Mouse (Mus musculus) left cerebral cortex, adult 6 months (tissue): ENCODE results near the gene Cbfa2t3. TPM values are rescaled to one million over a fixed set of nuclear protein-coding genes. Genes with fewer than 3 reads are reported as not detected.

Source experiments
- long read RNA-seq, 2 experiments: library from polyadenylated mRNA; unstranded; transcript quantifications; one replicate each; pipeline ENCODE4 v2.0.0; 2019 to 2020
- polyA plus RNA-seq: library from polyadenylated mRNA; unstranded; fragments of <200 nt; fragmentation: Nextera tagmentation; gene quantifications from 2 replicates; pipeline ENCODE4 v1.2.3, GENCODE M21; 2021

Gene Cbfa2t3
- 3.6 and 4.5 TPM in 2 replicates for polyA plus RNA-seq
- long read RNA-seq, experiment 1, partial matches to known transcripts: 13 of 19 reads
- long read RNA-seq, experiment 1, other reads (novel, unspliced or antisense): 3 of 19 reads
- long read RNA-seq, experiment 2, partial matches to known transcripts: 5 of 15 reads
- long read RNA-seq, experiment 2, other reads (novel, unspliced or antisense): 10 of 15 reads

GRCm38 (mm10) chr8:122699005-122699492 is at the start of gene Cbfa2t3:
Cbfa2t3 (minus strand) TSS chr8:122699109.

DNA sequence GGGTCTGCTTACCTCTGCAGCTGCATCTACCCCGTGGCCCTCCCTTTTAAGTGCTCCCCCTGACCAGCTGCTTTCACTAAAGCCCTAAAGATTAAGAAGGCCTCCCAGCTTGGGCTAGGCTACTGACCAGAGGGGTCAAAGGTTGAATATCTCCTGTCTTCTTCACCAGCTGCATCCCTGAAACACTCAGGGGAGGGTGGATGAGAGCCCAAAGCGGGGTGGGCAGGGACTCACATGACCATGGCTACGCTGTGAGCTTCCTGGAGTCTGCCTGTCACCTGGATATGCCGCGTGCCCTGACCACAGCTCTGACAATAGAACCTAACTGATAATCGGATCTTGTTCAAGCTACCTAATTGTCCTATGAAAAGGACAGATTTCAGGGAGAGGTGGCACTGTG is 76.2 kb downstream of the Cbfa2t3 start, which contains the start of gene Pabpn1l:
Gene Pabpn1l, minus strand, starts transcription at position 13 of the 400 bp plus-strand sequence.

DNA sequence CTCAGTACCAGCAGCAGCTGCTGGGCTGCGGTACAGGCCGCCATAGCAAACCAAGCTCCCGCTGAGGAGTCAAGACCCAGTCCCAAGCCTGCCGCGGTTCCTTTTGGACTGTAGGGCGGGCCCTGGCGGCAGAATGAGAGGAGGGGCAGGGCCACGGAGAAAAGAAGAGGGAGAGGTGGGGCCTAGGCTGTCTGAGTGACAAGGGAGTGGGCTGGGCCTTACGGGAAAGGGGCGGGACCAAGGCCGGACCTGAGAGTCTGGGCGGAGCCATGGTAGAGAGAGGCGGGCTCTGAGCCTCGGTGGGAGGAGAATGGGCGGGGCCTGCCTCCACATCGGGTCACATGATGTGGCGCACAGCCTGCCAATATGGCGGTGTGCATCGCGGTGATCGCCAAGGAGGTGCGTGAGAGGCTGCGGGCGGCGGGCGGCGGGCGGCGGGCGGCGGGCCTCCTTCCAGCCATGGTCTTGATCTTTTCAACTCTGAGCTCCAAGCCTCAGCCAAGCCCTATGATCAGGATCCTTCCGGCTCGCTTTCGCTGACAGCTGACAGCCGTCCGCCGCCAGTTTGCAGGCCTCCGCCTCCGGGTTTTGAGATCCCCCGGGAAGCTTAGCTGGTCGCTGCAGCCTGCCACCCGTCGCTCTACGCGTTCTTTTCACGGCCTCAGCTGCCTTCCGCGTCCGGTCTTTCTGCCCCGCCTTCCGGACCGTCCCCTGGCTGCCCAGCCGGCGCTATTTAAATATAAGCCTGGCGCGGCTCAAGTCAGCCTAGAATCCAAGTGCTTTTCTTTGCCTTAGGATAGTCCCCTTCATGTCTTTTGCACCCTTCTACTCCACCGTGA is 87.4 kb downstream of the Cbfa2t3 start, which contains the start of the genes Galns and Trappc2l:
Gene Galns, minus strand, starts transcription at position 169 of the 839 bp plus-strand sequence.
Gene Trappc2l, plus strand, starts transcription at position 346 of the 839 bp plus-strand sequence.

DNA sequence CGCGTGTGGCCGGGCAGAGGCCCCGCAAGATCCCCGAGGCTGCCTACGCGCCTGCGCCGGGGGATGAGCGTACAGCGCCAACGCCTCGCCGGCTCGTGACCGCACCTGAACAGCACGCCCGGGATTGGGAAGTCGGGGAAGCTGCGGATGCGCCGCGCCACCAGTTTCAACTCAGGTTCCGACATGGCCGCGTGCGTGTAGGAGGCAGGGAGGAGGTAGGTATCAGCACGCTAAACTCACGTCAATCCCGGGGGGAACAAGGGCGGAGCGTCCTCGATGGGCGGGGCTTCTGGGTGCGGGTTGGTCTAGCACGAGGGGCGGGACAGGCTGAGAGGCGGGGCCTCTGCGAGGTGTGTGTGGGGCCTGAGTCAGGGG is 122.3 kb downstream of the Cbfa2t3 start, which contains the start of gene Aprt:
Gene Aprt, minus strand, starts transcription at position 262 of the 375 bp plus-strand sequence.

Other genes with a start within 250 kb of the Cbfa2t3 start
- gene Snai3, start 238.4 kb downstream of the Cbfa2t3 start, polyA plus RNA-seq: 0.48 and 1.1 TPM in 2 replicates
- gene Rnf166, start 223.0 kb downstream of the Cbfa2t3 start, polyA plus RNA-seq: 18.0 and 47.5 TPM in 2 replicates
- 28.1 and 37.4 TPM in 2 replicates for gene Ctu2, start 223.0 kb downstream of the Cbfa2t3 start, polyA plus RNA-seq
- gene Piezo1, start 147.8 kb downstream of the Cbfa2t3 start, polyA plus RNA-seq: 0.55 and 0.73 TPM in 2 replicates
- gene Cdt1, start 131.1 kb downstream of the Cbfa2t3 start, polyA plus RNA-seq: 1.4 TPM in 2 replicates
- gene Aprt, start 122.2 kb downstream of the Cbfa2t3 start, polyA plus RNA-seq: 134 and 136 TPM in 2 replicates
- gene Galns, start 87.6 kb downstream of the Cbfa2t3 start, polyA plus RNA-seq: 2.2 and 3.4 TPM in 2 replicates
- gene Trappc2l, start 87.5 kb downstream of the Cbfa2t3 start, polyA plus RNA-seq: 164 and 234 TPM in 2 replicates
- not detected in 2 replicates for gene Pabpn1l, start 76.4 kb downstream of the Cbfa2t3 start, polyA plus RNA-seq
- gene Acsf3, start 76.4 kb upstream of the Cbfa2t3 start, polyA plus RNA-seq: 4.4 and 5.6 TPM in 2 replicates
- gene Cdh15, start 148.9 kb upstream of the Cbfa2t3 start, polyA plus RNA-seq: 1.1 and 2.8 TPM in 2 replicates